Mouse (Mus musculus) CH12.LX (cell line): ENCODE measurements around the gene Smug1. TPM values are rescaled to one million over a fixed set of nuclear protein-coding genes. Genes with fewer than 3 reads are reported as not detected.

Source experiments
- DNase-seq: peaks from one replicate; pipeline ENCODE4 v3.0.0-alpha.2; 2013; ENCODE audit errors: extremely low read depth
- H3K27ac ChIP-seq: 2 replicates; pipeline ENCODE4 v1.5.1; 2012; ENCODE audit warnings: low read depth, mild to moderate bottlenecking, control low read depth, moderate library complexity; ENCODE audit not compliant: insufficient read depth
- H3K27me3 ChIP-seq: replicated peaks from 2 replicates; pipeline ENCODE3; 2012; ENCODE audit warnings: inconsistent platforms
- H3K36me3 ChIP-seq, 2 experiments: replicated peaks in 1 of 2; 2 replicates each; pipeline versions ENCODE3 to v1.6.1; 2012; ENCODE audit warnings: inconsistent platforms in 1 of 2, low read length in 1 of 2, mild to moderate bottlenecking in 1 of 2, mixed read lengths in 1 of 2, moderate library complexity in 1 of 2; ENCODE audit not compliant: control insufficient read depth in 1 of 2, insufficient read depth in 1 of 2
- H3K4me1 ChIP-seq, 2 experiments: 2 replicates each; pipeline ENCODE4 v1.6.1; 2012; ENCODE audit warnings: inconsistent platforms in 1 of 2, moderate library complexity in 1 of 2; ENCODE audit not compliant: insufficient read depth in 2 of 2, control insufficient read depth in 1 of 2
- H3K4me2 ChIP-seq: 2 replicates; pipeline ENCODE4 v1.6.1; 2012; ENCODE audit warnings: low read depth, mild to moderate bottlenecking, control low read depth; ENCODE audit not compliant: poor library complexity, insufficient read depth, severe bottlenecking
- H3K4me3 ChIP-seq, 3 experiments: fragments of 150-350 bp in 1 of 3; sonication (generic) in 1 of 3; replicated peaks in 1 of 3; 2 replicates each; pipeline versions ENCODE3 to v1.5.1; 2011 to 2012; ENCODE audit warnings: low read depth in 2 of 3, low read length in 2 of 3, mild to moderate bottlenecking in 2 of 3, moderate library complexity in 2 of 3, control low read depth in 1 of 3, improper control_type of control experiment in 1 of 3, inconsistent platforms in 1 of 3, mixed read lengths in 1 of 3; ENCODE audit not compliant: poor library complexity in 1 of 3
- H3K79me2 ChIP-seq: replicated peaks from 2 replicates; pipeline ENCODE4 v1.6.1; 2012; ENCODE audit warnings: mild to moderate bottlenecking, moderate library complexity; ENCODE audit not compliant: control insufficient read depth, poor library complexity, insufficient read depth, severe bottlenecking; ENCODE audit errors: extremely low read depth
- H3K9ac ChIP-seq: 2 replicates; pipeline ENCODE4 v1.6.1; 2012; ENCODE audit warnings: low read depth, mild to moderate bottlenecking, control low read depth, moderate library complexity; ENCODE audit not compliant: insufficient read depth
- H3K9me3 ChIP-seq: replicated peaks from 2 replicates; pipeline ENCODE3; 2012; ENCODE audit warnings: low read length, inconsistent platforms, mixed read lengths
- CHD1 ChIP-seq: IDR thresholded peaks from 2 replicates; pipeline ENCODE4 v1.6.1; 2012; ENCODE audit warnings: low read depth, low read length, improper control_type of control experiment, inconsistent platforms
- EP300 ChIP-seq: IDR thresholded peaks from 2 replicates; pipeline ENCODE4 v1.6.1; 2011; ENCODE audit warnings: low read length, improper control_type of control experiment
- ETS1 ChIP-seq: conservative IDR thresholded peaks from 2 replicates; pipeline ENCODE4 v1.6.1; 2012; ENCODE audit warnings: low read depth, mild to moderate bottlenecking, inconsistent platforms, low read length, improper control_type of control experiment, moderate library complexity
- HCFC1 ChIP-seq: IDR thresholded peaks from 2 replicates; pipeline ENCODE4 v1.6.1; 2012; ENCODE audit warnings: low read depth, mild to moderate bottlenecking, inconsistent platforms, low read length, improper control_type of control experiment
- IRF4 ChIP-seq: IDR thresholded peaks from 2 replicates; pipeline ENCODE4 v1.6.1; 2014; ENCODE audit warnings: low read depth, mild to moderate bottlenecking, inconsistent platforms, low read length, improper control_type of control experiment
- JUN ChIP-seq: IDR thresholded peaks from 2 replicates; pipeline ENCODE4 v1.6.1; 2011; ENCODE audit warnings: low read depth, mild to moderate bottlenecking, low read length, improper control_type of control experiment, moderate library complexity; ENCODE audit not compliant: insufficient read depth
- JUND ChIP-seq: conservative IDR thresholded peaks from 2 replicates; pipeline ENCODE4 v1.6.1; 2011; ENCODE audit warnings: low read depth, low read length, improper control_type of control experiment
- KAT2A ChIP-seq: IDR thresholded peaks from 2 replicates; pipeline ENCODE4 v1.6.1; 2012; ENCODE audit warnings: low read length, improper control_type of control experiment, inconsistent platforms; ENCODE audit not compliant: insufficient replicate concordance
- MAFK ChIP-seq: IDR thresholded peaks from 2 replicates; pipeline ENCODE4 v1.6.1; 2011; ENCODE audit warnings: low read length, improper control_type of control experiment; ENCODE audit not compliant: insufficient replicate concordance
- MAX ChIP-seq: IDR thresholded peaks from 2 replicates; pipeline ENCODE4 v1.6.1; 2011; ENCODE audit warnings: low read length, improper control_type of control experiment
- MAZ ChIP-seq: IDR thresholded peaks from 2 replicates; pipeline ENCODE4 v1.6.1; 2012; ENCODE audit warnings: low read depth, mild to moderate bottlenecking, inconsistent platforms, low read length, improper control_type of control experiment, moderate library complexity
- MEF2A ChIP-seq: IDR thresholded peaks from 2 replicates; pipeline ENCODE4 v1.6.1; 2014; ENCODE audit warnings: low read depth, mild to moderate bottlenecking, inconsistent platforms, low read length, improper control_type of control experiment, borderline replicate concordance
- NRF1 ChIP-seq: IDR thresholded peaks from 2 replicates; pipeline ENCODE4 v1.6.1; 2014; ENCODE audit warnings: low read depth, mild to moderate bottlenecking, inconsistent platforms, low read length, improper control_type of control experiment, moderate library complexity
- POLR2A ChIP-seq: IDR thresholded peaks from 2 replicates; pipeline ENCODE4 v1.6.1; 2011; ENCODE audit warnings: low read depth, mild to moderate bottlenecking, improper control_type of control experiment, low read length
- RAD21 ChIP-seq: IDR thresholded peaks from 2 replicates; pipeline ENCODE4 v1.6.1; 2011; ENCODE audit warnings: low read depth, mild to moderate bottlenecking, low read length, improper control_type of control experiment, moderate library complexity
- RCOR1 ChIP-seq: conservative IDR thresholded peaks from 2 replicates; pipeline ENCODE4 v1.6.1; 2012; ENCODE audit warnings: low read depth, mild to moderate bottlenecking, inconsistent platforms, low read length, improper control_type of control experiment
- TBP ChIP-seq: conservative IDR thresholded peaks from 2 replicates; pipeline ENCODE4 v1.6.1; 2011; ENCODE audit warnings: low read depth, low read length, improper control_type of control experiment
- UBTF ChIP-seq: IDR thresholded peaks from 2 replicates; pipeline ENCODE4 v1.6.1; 2012; ENCODE audit warnings: low read depth, mild to moderate bottlenecking, inconsistent platforms, low read length, improper control_type of control experiment, moderate library complexity
- ZKSCAN1 ChIP-seq: IDR thresholded peaks from 2 replicates; pipeline ENCODE4 v1.6.1; 2012; ENCODE audit warnings: low read depth, inconsistent platforms, low read length, improper control_type of control experiment, borderline replicate concordance
- ZNF384 ChIP-seq: IDR thresholded peaks from 2 replicates; pipeline ENCODE4 v1.6.1; 2012; ENCODE audit warnings: low read depth, low read length, improper control_type of control experiment, inconsistent platforms
- dilution Hi-C: fragments of 300-500 bp; cut with MboI; formaldehyde crosslinking; loops from 2 replicates; pipeline ENCODE4 v1.14.3; 2020; ENCODE audit warnings: low sequenced_read_pairs; ENCODE audit not compliant: extremely low pct_unique_long_range_greater_than_20kb, extremely low pct_ligation_motif_present
- in situ Hi-C: fragments of 300-500 bp; cut with MboI; formaldehyde crosslinking; loops from 3 replicates; pipeline ENCODE4 v1.14.3; 2019; ENCODE audit warnings: low sequenced_read_pairs, low pct_ligation_motif_present, low pct_unique_long_range_greater_than_20kb, mixed read lengths
- polyA plus RNA-seq: library from polyadenylated mRNA; unstranded; fragments of >175 nt; gene quantifications from 2 replicates; pipeline ENCODE4 v1.2.1, GENCODE M21; 2012; ENCODE audit warnings: low read depth; ENCODE audit not compliant: insufficient read length
- total RNA-seq, 2 experiments: library from RNA; depleted of rRNA; stranded (reverse); fragments of 300-350 nt in 1 of 2; fragments of >200 nt in 1 of 2; gene quantifications; 2 replicates each; pipeline ENCODE4 v1.2.3; 2012 to 2014

The Smug1 gene
- total and polyA plus RNA-seq, 3 experiments: 6.1 to 9.8 (median 7.8) TPM

DNA sequence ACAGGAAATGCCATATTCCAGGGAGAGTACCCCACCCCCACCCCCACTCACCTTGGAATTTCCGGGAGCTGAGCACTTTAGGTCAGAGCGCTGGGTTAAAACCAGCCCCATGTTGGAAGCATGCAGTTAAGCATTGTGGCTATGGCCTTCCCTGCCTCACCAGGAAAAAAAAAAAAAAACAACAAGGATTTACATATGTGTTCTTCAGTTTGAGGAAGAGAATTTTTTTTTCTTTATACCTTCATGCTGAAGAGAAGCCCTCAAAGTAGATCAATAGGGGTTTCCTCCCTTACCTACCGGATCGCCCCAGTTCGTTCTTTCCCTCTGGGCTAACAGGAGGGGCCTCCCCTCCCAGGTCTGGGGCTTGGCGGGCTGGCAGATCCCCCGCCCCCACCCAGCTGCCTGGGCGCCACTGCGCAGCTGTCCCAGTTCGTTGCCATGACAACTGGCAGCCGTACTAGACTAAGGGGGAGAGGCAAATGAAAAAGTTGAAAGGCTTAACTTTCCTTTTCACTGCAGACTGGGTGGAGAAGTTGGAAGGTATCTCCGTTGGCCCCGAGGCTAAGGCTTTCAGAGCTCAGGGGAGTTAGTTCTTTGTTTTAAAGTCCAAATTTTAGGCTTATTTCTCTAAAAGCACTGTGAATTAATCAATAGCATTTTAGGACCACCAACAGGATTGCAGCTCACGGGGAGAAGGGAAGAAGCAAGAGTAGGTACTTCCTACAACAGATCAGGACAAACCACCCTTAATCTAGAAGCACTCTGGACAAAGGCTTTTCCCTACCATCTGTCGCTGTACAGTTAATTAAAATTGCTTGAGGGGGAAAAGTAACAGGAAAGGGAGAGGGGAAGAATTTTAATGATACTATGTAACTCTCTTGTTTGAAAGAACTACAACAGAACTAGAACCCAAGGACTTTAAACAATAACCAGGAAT, 48.3 kb upstream of the Smug1 start (continued):
- 0 out of 2 replicates have a peak, but pooled peaks have one; percentile 62 for TF ChIP-seq TBP
- no peak for TF ChIP-seq JUND
- TF ChIP-seq CHD1: no peak; the same call in 1 of the 2 replicates
- TF ChIP-seq POLR2A: peak; percentile 57
- TF ChIP-seq HCFC1: 0 out of 2 replicates have a peak, but pooled peaks have one; percentile 15
- TF ChIP-seq ZKSCAN1: no peak
- TF ChIP-seq ETS1: peak; percentile 52
- TF ChIP-seq MAFK: no peak
- no peak for TF ChIP-seq RAD21
- TF ChIP-seq NRF1: peak; percentile 90
- TF ChIP-seq KAT2A: no peak
- TF ChIP-seq IRF4: peak; percentile 57; the same call in 1 of the 2 replicates
- TF ChIP-seq MAX: no peak
- TF ChIP-seq MEF2A: peak; percentile 64
- 0 out of 2 replicates have a peak, but pooled peaks have one; percentile 76 for TF ChIP-seq MAZ
- TF ChIP-seq UBTF: no peak
- no peak for TF ChIP-seq JUN
- peak; percentile 93 for TF ChIP-seq ZNF384

DNA sequence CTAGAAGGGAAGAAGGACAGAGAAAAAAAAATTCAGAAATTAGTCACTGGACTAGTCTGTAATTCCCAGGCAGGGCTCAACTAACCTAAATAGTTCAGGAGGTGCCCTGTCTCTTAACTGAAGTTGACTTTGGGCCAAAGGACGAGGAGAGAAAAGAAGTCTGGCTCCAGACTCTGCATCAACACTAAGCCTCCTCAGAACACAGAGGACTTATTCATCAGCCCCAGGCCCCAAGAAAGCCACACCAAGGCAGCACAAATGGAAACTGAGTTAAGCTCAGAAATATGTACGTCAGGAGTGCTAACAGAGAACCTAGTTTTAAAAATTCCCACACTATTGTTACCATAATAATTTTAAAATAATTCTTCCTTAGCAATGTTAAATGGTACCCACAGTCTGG, 47.3 kb upstream of the Smug1 start:
- H3K36me3 ChIP-seq: peaks cover 27 to 43% of the 10 kb centered on the region in 2 experiments

More for the DNA sequence above, 47.3 kb upstream of the Smug1 start:
- H3K9me3 ChIP-seq: no peaks in the 10 kb centered on the region
- H3K9ac ChIP-seq: peak overlapping the region; percentile 37
- TF ChIP-seq EP300: 0 out of 2 replicates have a peak, but pooled peaks have one; percentile 21
- TF ChIP-seq ZNF384: peak; percentile 36; the same call in 1 of the 2 replicates
- no peak for TF ChIP-seq RCOR1
- peak overlapping the region; percentile 51 for H3K4me2 ChIP-seq
- H3K27me3 ChIP-seq: no peaks in the 10 kb centered on the region
- H3K4me1 ChIP-seq: peaks cover 3 to 70% of the 10 kb centered on the region in 2 experiments
- dilution Hi-C loops: no loop called here
- H3K4me3 ChIP-seq: peak overlapping the region in 2 of 3 experiments; percentile 33 to 56
- H3K79me2 ChIP-seq: peaks cover 61% of the 10 kb centered on the region
- H3K27ac ChIP-seq: no peak overlapping the region
- DNase-seq: no peak
- in situ Hi-C loops: no loop called here
